Mouse (Mus musculus) hindbrain, postnatal 0 days (tissue): Measurements from ENCODE around the gene Fam222b. TPM values are rescaled to one million over a fixed set of nuclear protein-coding genes. Genes with fewer than 3 reads are reported as not detected.

Source experiments
- ATAC-seq: fragments of 200-750 bp; cut with Nextera tagmentation; 2 replicates; pipeline ENCODE4 v1.8.0; 2017; ENCODE audit warnings: mild to moderate bottlenecking, moderate TSS enrichment, moderate library complexity
- DNase-seq: peaks from one replicate; pipeline ENCODE4 v3.0.0-alpha.2; 2015; ENCODE audit warnings: low spot score
- H3K27ac ChIP-seq: fragments of 300-500 bp; sonication (generic); 2 replicates; pipeline ENCODE4 v1.5.1; 2014; ENCODE audit warnings: mild to moderate bottlenecking
- H3K27me3 ChIP-seq: fragments of 300-500 bp; sonication (generic); 2 replicates; pipeline ENCODE4 v1.6.1; 2014; ENCODE audit warnings: low read length, mixed read lengths; ENCODE audit not compliant: insufficient read depth
- H3K36me3 ChIP-seq: fragments of 300-500 bp; sonication (generic); 2 replicates; pipeline ENCODE4 v1.6.1; 2014; ENCODE audit warnings: low read length, mixed read lengths; ENCODE audit not compliant: insufficient read depth
- H3K4me1 ChIP-seq: fragments of 300-500 bp; sonication (generic); 2 replicates; pipeline ENCODE4 v1.6.1; 2014; ENCODE audit warnings: antibody characterized with exemption, low read length, mixed read lengths; ENCODE audit not compliant: insufficient read depth
- H3K4me2 ChIP-seq: fragments of 300-500 bp; sonication (generic); 2 replicates; pipeline ENCODE4 v1.6.1; 2014; ENCODE audit warnings: low read depth, mild to moderate bottlenecking, low read length, moderate library complexity, mixed read lengths
- H3K4me3 ChIP-seq: fragments of 300-500 bp; sonication (generic); 2 replicates; pipeline ENCODE4 v1.5.1; 2014; ENCODE audit warnings: low read length
- H3K9ac ChIP-seq: fragments of 300-500 bp; sonication (generic); replicated peaks from 2 replicates; pipeline ENCODE4 v1.6.1; 2014; ENCODE audit warnings: mild to moderate bottlenecking, low read length, moderate library complexity, mixed read lengths
- H3K9me3 ChIP-seq: fragments of 300-500 bp; sonication (generic); 2 replicates; pipeline ENCODE4 v1.6.1; 2016; ENCODE audit warnings: low read length, mixed read lengths
- CTCF ChIP-seq: IDR thresholded peaks from 2 replicates; pipeline ENCODE4 v1.5.1; 2016; ENCODE audit warnings: antibody characterized with exemption, control low read depth, low read depth
- WGBS: fragments of 180-500 bp; shearing (Covaris S2); extraction: QIAGEN DNeasy Blood & Tissue Kit; methylation state at CpG from one replicate; pipeline ENCODE4 v1.1.7; 2014; 5-methylcytosine and 5-hydroxymethylcytosine counted together
- polyA plus RNA-seq: library from polyadenylated mRNA; unstranded; fragments of >200 nt; fragmentation: Nextera tagmentation; extraction: Ambion mirVana; gene quantifications from 2 replicates; pipeline ENCODE4 v1.2.1, GENCODE M21; 2015
- total RNA-seq: library from RNA; depleted of rRNA; stranded (reverse); fragments of >200 nt; gene quantifications from 2 replicates; pipeline ENCODE4 v1.2.3, GENCODE M21; 2014

The Fam222b gene
- total and polyA plus RNA-seq, 2 experiments from 2014 or later = 22.9 to 32.6 TPM

GRCm38 (mm10) chr11:78155674-78156073 is 61.2 kb downstream of the Fam222b start:
- Histone ChIP-seq H3K9ac (no peak overlapping the region), H3K36me3 (peaks cover 48% of the 10 kb centered on the region), H3K9me3 (no peaks in the 10 kb centered on the region), H3K27me3 (no peaks in the 10 kb centered on the region), H3K4me2 (no peak overlapping the region), H3K4me3 (no peak overlapping the region), H3K27ac (peak overlapping the region; percentile 88; the same call in 1 of the 2 replicates), H3K4me1 (peaks cover 18% of the 10 kb centered on the region)
- WGBS = 51% methylated on average over 5 of the region's 5 CpGs
- DNase-seq (no peak), ATAC-seq (no peak)
- TF ChIP-seq CTCF = no peak

- Histone ChIP-seq H3K4me1 (peaks cover 18% of the 10 kb centered on the region), H3K4me3 (no peak overlapping the region), H3K36me3 (peaks cover 53% of the 10 kb centered on the region), H3K27ac (peak overlapping the region; percentile 88; the same call in 1 of the 2 replicates), H3K27me3 (no peaks in the 10 kb centered on the region), H3K9me3 (no peaks in the 10 kb centered on the region), H3K4me2 (no peak overlapping the region), H3K9ac (no peak overlapping the region)
- DNase-seq = no peak
- ATAC-seq = no peak
- 69% methylated on average over 6 of the region's 6 CpGs for WGBS
- no peak for TF ChIP-seq CTCF
These were observed 61.8 kb downstream of the Fam222b start for GRCm38 (mm10) chr11:78156156-78156699.

- DNase-seq = peak; percentile 92
- H3K9ac ChIP-seq = no peak overlapping the region
- peak; percentile 99 for TF ChIP-seq CTCF
- no peaks in the 10 kb centered on the region for H3K9me3 ChIP-seq
- no peak overlapping the region for H3K4me3 ChIP-seq
- H3K36me3 ChIP-seq = peaks cover 53% of the 10 kb centered on the region
- no peak overlapping the region for H3K27ac ChIP-seq
- 29% methylated on average over 2 of the region's 2 CpGs for WGBS
- H3K4me1 ChIP-seq = peaks cover 16% of the 10 kb centered on the region
- peak; percentile 63 for ATAC-seq
- no peaks in the 10 kb centered on the region for H3K27me3 ChIP-seq
- H3K4me2 ChIP-seq = no peak overlapping the region
These were observed 64.6 kb downstream of the Fam222b start for GRCm38 (mm10) chr11:78159096-78159495.

- ATAC-seq (no peak), DNase-seq (no peak)
- TF ChIP-seq CTCF = no peak
- Histone ChIP-seq H3K4me2 (no peak overlapping the region), H3K4me1 (peaks cover 14% of the 10 kb centered on the region), H3K27ac (no peak overlapping the region), H3K27me3 (no peaks in the 10 kb centered on the region), H3K9ac (no peak overlapping the region), H3K36me3 (peaks cover 48% of the 10 kb centered on the region), H3K4me3 (no peak overlapping the region), H3K9me3 (no peaks in the 10 kb centered on the region)
- 78% methylated on average over 7 of the region's 7 CpGs for WGBS
These were observed 65.1 kb downstream of the Fam222b start for GRCm38 (mm10) chr11:78159557-78159956.

GRCm38 (mm10) chr11:78160171-78160570 is 65.7 kb downstream of the Fam222b start:
- no peak overlapping the region for H3K4me3 ChIP-seq
- H3K36me3 ChIP-seq = peaks cover 42% of the 10 kb centered on the region
- ATAC-seq = no peak
- H3K9ac ChIP-seq = no peak overlapping the region
- H3K9me3 ChIP-seq = no peaks in the 10 kb centered on the region
- no peaks in the 10 kb centered on the region for H3K27me3 ChIP-seq
- no peak overlapping the region for H3K4me2 ChIP-seq
- 87% methylated on average over 18 of the region's 18 CpGs for WGBS
- no peak for TF ChIP-seq CTCF
- H3K4me1 ChIP-seq = peaks cover 12% of the 10 kb centered on the region
- no peak for DNase-seq
- no peak overlapping the region for H3K27ac ChIP-seq

GRCm38 (mm10) chr11:78160675-78161074 is 66.2 kb downstream of the Fam222b start:
- Histone ChIP-seq H3K27ac (no peak overlapping the region), H3K36me3 (peaks cover 40% of the 10 kb centered on the region), H3K4me2 (no peak overlapping the region), H3K4me3 (no peak overlapping the region), H3K27me3 (no peaks in the 10 kb centered on the region), H3K4me1 (peaks cover 12% of the 10 kb centered on the region), H3K9ac (no peak overlapping the region), H3K9me3 (no peaks in the 10 kb centered on the region)
- WGBS = 87% methylated on average over 3 of the region's 3 CpGs
- ATAC-seq (no peak), DNase-seq (no peak)
- TF ChIP-seq CTCF = no peak

GRCm38 (mm10) chr11:78161169-78161568 is 66.7 kb downstream of the Fam222b start:
- Histone ChIP-seq H3K4me3 (no peak overlapping the region), H3K9me3 (no peaks in the 10 kb centered on the region), H3K4me2 (no peak overlapping the region), H3K9ac (no peak overlapping the region), H3K36me3 (peaks cover 38% of the 10 kb centered on the region), H3K4me1 (peaks cover 17% of the 10 kb centered on the region), H3K27ac (peak overlapping the region; percentile 98; the same call in 1 of the 2 replicates), H3K27me3 (no peaks in the 10 kb centered on the region)
- ATAC-seq (no peak), DNase-seq (no peak)
- no peak for TF ChIP-seq CTCF
- WGBS = 86% methylated on average over 14 of the region's 14 CpGs
